Mouse (Mus musculus) CH12.LX (cell line): ENCODE measurements around the gene Zfp637. TPM values are rescaled to one million over a fixed set of nuclear protein-coding genes. Genes with fewer than 3 reads are reported as not detected.

Experiments
- DNase-seq: peaks from one replicate; pipeline ENCODE4 v3.0.0-alpha.2; 2013; ENCODE audit errors: extremely low read depth
- H3K27ac ChIP-seq: 2 replicates; pipeline ENCODE4 v1.5.1; 2012; ENCODE audit warnings: low read depth, mild to moderate bottlenecking, control low read depth, moderate library complexity; ENCODE audit not compliant: insufficient read depth
- H3K27me3 ChIP-seq: replicated peaks from 2 replicates; pipeline ENCODE3; 2012; ENCODE audit warnings: inconsistent platforms
- H3K36me3 ChIP-seq, 2 experiments: replicated peaks in 1 of 2; 2 replicates each; pipeline versions ENCODE3 to v1.6.1; 2012; ENCODE audit warnings: inconsistent platforms in 1 of 2, low read length in 1 of 2, mild to moderate bottlenecking in 1 of 2, mixed read lengths in 1 of 2, moderate library complexity in 1 of 2; ENCODE audit not compliant: control insufficient read depth in 1 of 2, insufficient read depth in 1 of 2
- H3K4me1 ChIP-seq, 2 experiments: 2 replicates each; pipeline ENCODE4 v1.6.1; 2012; ENCODE audit warnings: inconsistent platforms in 1 of 2, moderate library complexity in 1 of 2; ENCODE audit not compliant: insufficient read depth in 2 of 2, control insufficient read depth in 1 of 2
- H3K4me2 ChIP-seq: 2 replicates; pipeline ENCODE4 v1.6.1; 2012; ENCODE audit warnings: low read depth, mild to moderate bottlenecking, control low read depth; ENCODE audit not compliant: poor library complexity, insufficient read depth, severe bottlenecking
- H3K4me3 ChIP-seq, 3 experiments: fragments of 150-350 bp in 1 of 3; sonication (generic) in 1 of 3; replicated peaks in 1 of 3; 2 replicates each; pipeline versions ENCODE3 to v1.5.1; 2011 to 2012; ENCODE audit warnings: low read depth in 2 of 3, low read length in 2 of 3, mild to moderate bottlenecking in 2 of 3, moderate library complexity in 2 of 3, control low read depth in 1 of 3, improper control_type of control experiment in 1 of 3, inconsistent platforms in 1 of 3, mixed read lengths in 1 of 3; ENCODE audit not compliant: poor library complexity in 1 of 3
- H3K79me2 ChIP-seq: replicated peaks from 2 replicates; pipeline ENCODE4 v1.6.1; 2012; ENCODE audit warnings: mild to moderate bottlenecking, moderate library complexity; ENCODE audit not compliant: control insufficient read depth, poor library complexity, insufficient read depth, severe bottlenecking; ENCODE audit errors: extremely low read depth
- H3K9ac ChIP-seq: 2 replicates; pipeline ENCODE4 v1.6.1; 2012; ENCODE audit warnings: low read depth, mild to moderate bottlenecking, control low read depth, moderate library complexity; ENCODE audit not compliant: insufficient read depth
- H3K9me3 ChIP-seq: replicated peaks from 2 replicates; pipeline ENCODE3; 2012; ENCODE audit warnings: low read length, inconsistent platforms, mixed read lengths
- BHLHE40 ChIP-seq: IDR thresholded peaks from 2 replicates; pipeline ENCODE4 v1.6.1; 2011; ENCODE audit warnings: mild to moderate bottlenecking, low read depth, low read length, improper control_type of control experiment
- CTCF ChIP-seq, 2 experiments: IDR thresholded peaks in 1 of 2; conservative IDR thresholded peaks in 1 of 2; 2 replicates each; pipeline ENCODE4 v1.5.1; 2011 to 2012; ENCODE audit warnings: low read depth in 2 of 2, low read length in 2 of 2, improper control_type of control experiment in 1 of 2, inconsistent platforms in 1 of 2, mild to moderate bottlenecking in 1 of 2, moderate library complexity in 1 of 2
- E2F4 ChIP-seq: IDR thresholded peaks from 2 replicates; pipeline ENCODE4 v1.6.1; 2011; ENCODE audit warnings: low read depth, low read length, improper control_type of control experiment; ENCODE audit not compliant: insufficient replicate concordance
- ELF1 ChIP-seq: IDR thresholded peaks from 2 replicates; pipeline ENCODE4 v1.6.1; 2014; ENCODE audit warnings: low read depth, mild to moderate bottlenecking, inconsistent platforms, low read length, improper control_type of control experiment
- EP300 ChIP-seq: IDR thresholded peaks from 2 replicates; pipeline ENCODE4 v1.6.1; 2011; ENCODE audit warnings: low read length, improper control_type of control experiment
- ETS1 ChIP-seq: conservative IDR thresholded peaks from 2 replicates; pipeline ENCODE4 v1.6.1; 2012; ENCODE audit warnings: low read depth, mild to moderate bottlenecking, inconsistent platforms, low read length, improper control_type of control experiment, moderate library complexity
- IRF4 ChIP-seq: IDR thresholded peaks from 2 replicates; pipeline ENCODE4 v1.6.1; 2014; ENCODE audit warnings: low read depth, mild to moderate bottlenecking, inconsistent platforms, low read length, improper control_type of control experiment
- JUN ChIP-seq: IDR thresholded peaks from 2 replicates; pipeline ENCODE4 v1.6.1; 2011; ENCODE audit warnings: low read depth, mild to moderate bottlenecking, low read length, improper control_type of control experiment, moderate library complexity; ENCODE audit not compliant: insufficient read depth
- JUND ChIP-seq: conservative IDR thresholded peaks from 2 replicates; pipeline ENCODE4 v1.6.1; 2011; ENCODE audit warnings: low read depth, low read length, improper control_type of control experiment
- MAFK ChIP-seq: IDR thresholded peaks from 2 replicates; pipeline ENCODE4 v1.6.1; 2011; ENCODE audit warnings: low read length, improper control_type of control experiment; ENCODE audit not compliant: insufficient replicate concordance
- MYC ChIP-seq: IDR thresholded peaks from 2 replicates; pipeline ENCODE4 v1.6.1; 2011; ENCODE audit warnings: low read depth, mild to moderate bottlenecking, improper control_type of control experiment, low read length
- RAD21 ChIP-seq: IDR thresholded peaks from 2 replicates; pipeline ENCODE4 v1.6.1; 2011; ENCODE audit warnings: low read depth, mild to moderate bottlenecking, low read length, improper control_type of control experiment, moderate library complexity
- SIN3A ChIP-seq: IDR thresholded peaks from 2 replicates; pipeline ENCODE4 v1.6.1; 2012; ENCODE audit warnings: low read length, improper control_type of control experiment, inconsistent platforms
- SMC3 ChIP-seq: IDR thresholded peaks from 2 replicates; pipeline ENCODE4 v1.6.1; 2011; ENCODE audit warnings: low read depth, low read length, improper control_type of control experiment
- TCF12 ChIP-seq: IDR thresholded peaks from 2 replicates; pipeline ENCODE4 v1.6.1; 2014; ENCODE audit warnings: low read depth, mild to moderate bottlenecking, inconsistent platforms, low read length, improper control_type of control experiment
- USF2 ChIP-seq: conservative IDR thresholded peaks from 2 replicates; pipeline ENCODE4 v1.6.1; 2011; ENCODE audit warnings: low read depth, low read length, improper control_type of control experiment
- ZNF384 ChIP-seq: IDR thresholded peaks from 2 replicates; pipeline ENCODE4 v1.6.1; 2012; ENCODE audit warnings: low read depth, low read length, improper control_type of control experiment, inconsistent platforms
- dilution Hi-C: fragments of 300-500 bp; cut with MboI; formaldehyde crosslinking; loops from 2 replicates; pipeline ENCODE4 v1.14.3; 2020; ENCODE audit warnings: low sequenced_read_pairs; ENCODE audit not compliant: extremely low pct_unique_long_range_greater_than_20kb, extremely low pct_ligation_motif_present
- in situ Hi-C: fragments of 300-500 bp; cut with MboI; formaldehyde crosslinking; loops from 3 replicates; pipeline ENCODE4 v1.14.3; 2019; ENCODE audit warnings: low sequenced_read_pairs, low pct_ligation_motif_present, low pct_unique_long_range_greater_than_20kb, mixed read lengths
- polyA plus RNA-seq: library from polyadenylated mRNA; unstranded; fragments of >175 nt; gene quantifications from 2 replicates; pipeline ENCODE4 v1.2.1, GENCODE M21; 2012; ENCODE audit warnings: low read depth; ENCODE audit not compliant: insufficient read length
- total RNA-seq, 2 experiments: library from RNA; depleted of rRNA; stranded (reverse); fragments of 300-350 nt in 1 of 2; fragments of >200 nt in 1 of 2; gene quantifications; 2 replicates each; pipeline ENCODE4 v1.2.3; 2012 to 2014

Gene Zfp637
- total and polyA plus RNA-seq, 3 experiments: 12.5 to 19.7 (median 18.7) TPM

- peaks cover 0 to 13% of the 10 kb centered on the region in 2 experiments; a peak in 2 of 4 replicates for H3K4me1 ChIP-seq
- dilution Hi-C loops: no loop called here
- no peak overlapping the region for H3K4me3 ChIP-seq
- no peaks in the 10 kb centered on the region for H3K79me2 ChIP-seq
- in situ Hi-C loops: no loop called here
- DNase-seq: peak; percentile 45
- H3K27me3 ChIP-seq: no peaks in the 10 kb centered on the region
- H3K9me3 ChIP-seq: no peaks in the 10 kb centered on the region
- TF ChIP-seq JUN (peak; percentile 20; the same call in 1 of the 2 replicates), CTCF (conservative IDR thresholded peaks at IDR 0.05 in 1 of 2, IDR thresholded peaks at IDR 0.05 in 1 of 2; ENCODE audit: low read depth in 2 of 2, low read length in 2 of 2) (no peak), USF2 (no peak), BHLHE40 (peak; percentile 65), IRF4 (0 out of 2 replicates have a peak, but pooled peaks have one; percentile 32), ETS1 (peak; percentile 87), TCF12 (peak; percentile 77; the same call in 1 of the 2 replicates), JUND (0 out of 2 replicates have a peak, but pooled peaks have one; percentile 31), MAFK (peak; percentile 50; the same call in 1 of the 2 replicates), ZNF384 (no peak), EP300 (peak; percentile 83), SIN3A (peak; percentile 14; the same call in 1 of the 2 replicates), ELF1 (no peak)
- no peak overlapping the region for H3K27ac ChIP-seq
- H3K36me3 ChIP-seq: peaks cover 8 to 28% of the 10 kb centered on the region in 2 experiments
- H3K9ac ChIP-seq: no peak overlapping the region
- H3K4me2 ChIP-seq: no peak overlapping the region
Measured at GRCm38 (mm10) chr6:117848577-117848976, 7.6 kb downstream of the Zfp637 start.

- in situ Hi-C loops: no loop called here
- DNase-seq: peak; percentile 34
- H3K4me2 ChIP-seq: no peak overlapping the region
Measured at GRCm38 (mm10) chr6:117851747-117852146, 10.8 kb downstream of the Zfp637 start.

More at GRCm38 (mm10) chr6:117851747-117852146, 10.8 kb downstream of the Zfp637 start:
- no peaks in the 10 kb centered on the region for H3K27me3 ChIP-seq
- no peaks in the 10 kb centered on the region for H3K79me2 ChIP-seq
- TF ChIP-seq SMC3 (peak; percentile 36), RAD21 (peak; percentile 46), MYC (peak; percentile 67; the same call in 1 of the 2 replicates), CTCF (conservative IDR thresholded peaks at IDR 0.05 in 1 of 2, IDR thresholded peaks at IDR 0.05 in 1 of 2; ENCODE audit: low read depth in 2 of 2, low read length in 2 of 2) (peak in 1 of 2 experiments; percentile 71; a peak in 2 of 4 replicates), E2F4 (no peak)
- TF ChIP-seq, all 38 proteins: peak for 4
- Histone ChIP-seq H3K4me1 (peaks cover 0 to 13% of the 10 kb centered on the region in 2 experiments; a peak in 2 of 4 replicates), H3K9me3 (no peaks in the 10 kb centered on the region), H3K9ac (no peak overlapping the region), H3K36me3 (peaks cover 0 to 5% of the 10 kb centered on the region in 2 experiments), H3K27ac (no peak overlapping the region), H3K4me3 (no peak overlapping the region)
- dilution Hi-C loops: no loop called here
